Comparison of ENCODE assay signal across 10 mouse cellular contexts in the genomic region with DNA sequence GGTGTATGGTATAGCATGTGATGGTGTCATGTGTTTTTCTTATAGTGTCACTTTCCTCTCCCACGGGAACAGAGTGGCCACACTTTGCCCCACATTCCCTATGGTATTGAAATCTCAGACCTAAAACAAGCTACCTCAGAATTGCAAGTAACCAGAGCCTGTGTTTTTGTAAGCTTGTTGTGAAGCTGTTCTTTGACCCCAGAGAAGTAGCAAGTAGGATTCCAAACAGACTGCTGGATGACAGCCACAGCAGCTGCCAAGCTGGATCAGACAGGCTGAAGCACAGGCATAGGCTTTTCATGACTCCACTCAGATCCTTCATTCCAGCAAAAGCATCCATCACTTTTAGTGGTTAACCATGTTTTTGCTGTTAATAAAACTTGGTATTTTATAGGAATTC. TPM values are rescaled to one million over a fixed set of nuclear protein-coding genes. Genes with fewer than 3 reads are reported as not detected.
DNase-seq lines count a peak whose midpoint lies in the region; ATAC-seq and TF ChIP-seq lines count a peak whose summit lies in the region.
"Had no signal": no experiment of that assay in that cellular context is flagged by ENCODE, and none has a peak within 500 bp of the region (broad histone marks: within the 10 kb centered on the region; RNA-seq: fewer than 3 reads in every experiment).

No protein-coding gene starts in this region.

- no peak overlapping the region for H3K9ac ChIP-seq in limb, embryonic 12.5 days (replicated peaks)
- H3K9ac ChIP-seq: liver, embryonic 13.5 days; neural tube, embryonic 13.5 days had no signal

- no peaks in the 10 kb centered on the region for H3K27me3 ChIP-seq in limb, embryonic 12.5 days
- no peaks in the 10 kb centered on the region for H3K27me3 ChIP-seq in limb, embryonic 10.5 days (ENCODE audit: low read depth, poor library complexity, severe bottlenecking)
- no peaks in the 10 kb centered on the region for H3K27me3 ChIP-seq in myocyte (ENCODE audit: control insufficient read depth, insufficient read depth, insufficient read length)
- H3K27me3 ChIP-seq in thymus, adult 2 months (ENCODE audit: control insufficient read depth, insufficient read depth, low read length): no peaks in the 10 kb centered on the region
- H3K27me3 ChIP-seq: liver, embryonic 13.5 days; neural tube, embryonic 13.5 days had no signal

- no peak for ATAC-seq in limb, embryonic 12.5 days (ENCODE audit: insufficient number of reproducible peaks, insufficient read depth, low FRiP score, low TSS enrichment, low read depth)

- H3K4me2 ChIP-seq in limb, embryonic 12.5 days: no peak overlapping the region
- H3K4me2 ChIP-seq in myocyte (ENCODE audit: low read depth): peak overlapping the region; percentile 69
- H3K4me2 ChIP-seq: liver, embryonic 13.5 days; neural tube, embryonic 13.5 days had no signal

- 71% methylated on average over 1 of the region's 1 CpGs for WGBS in limb, embryonic 12.5 days
- WGBS in limb, embryonic 10.5 days: 81% methylated on average over 1 of the region's 1 CpGs
- WGBS in thymus, adult 2 months: 87% methylated on average over 1 of the region's 1 CpGs

- H3K4me3 ChIP-seq in limb, embryonic 12.5 days (replicated peaks): no peak overlapping the region
- H3K4me3 ChIP-seq in limb, embryonic 10.5 days: no peak overlapping the region
- H3K4me3 ChIP-seq in myocyte: no peak overlapping the region
- H3K4me3 ChIP-seq in thymus, adult 2 months (ENCODE audit: control insufficient read depth, insufficient read depth, low read length): no peak overlapping the region
- H3K4me3 ChIP-seq: liver, embryonic 13.5 days; neural tube, embryonic 13.5 days had no signal

- peaks cover 8% of the 10 kb centered on the region; the same call in 1 of the 2 replicates for H3K4me1 ChIP-seq in limb, embryonic 12.5 days (replicated peaks)
- no peaks in the 10 kb centered on the region for H3K4me1 ChIP-seq in limb, embryonic 10.5 days
- H3K4me1 ChIP-seq in thymus, adult 2 months (replicated peaks; ENCODE audit: control insufficient read depth, insufficient read depth, low read length): peaks cover 14% of the 10 kb centered on the region

- no peak for DNase-seq in limb, embryonic 10.5 days (ENCODE audit: low spot score)
- peak; percentile 58 for DNase-seq in gastrocnemius, postnatal 10 days
- peak; percentile 91 for DNase-seq in kidney, adult 9 months
- no peak for DNase-seq in thymus, adult 2 months
- DNase-seq in cerebellum, adult 11 months: no peak
- DNase-seq in retina, embryonic 14.5 days (ENCODE audit: low spot score): no peak
- DNase-seq: liver, embryonic 13.5 days had no signal

- no peaks in the 10 kb centered on the region for H3K9me3 ChIP-seq in limb, embryonic 12.5 days
- no peaks in the 10 kb centered on the region for H3K9me3 ChIP-seq in limb, embryonic 10.5 days (replicated peaks)
- H3K9me3 ChIP-seq: liver, embryonic 13.5 days; neural tube, embryonic 13.5 days had no signal

- H3K36me3 ChIP-seq in limb, embryonic 12.5 days: peaks cover 39% of the 10 kb centered on the region
- peaks cover 26% of the 10 kb centered on the region for H3K36me3 ChIP-seq in limb, embryonic 10.5 days
- H3K36me3 ChIP-seq in myocyte (ENCODE audit: control insufficient read depth, insufficient read depth): no peaks in the 10 kb centered on the region
- H3K36me3 ChIP-seq in thymus, adult 2 months (ENCODE audit: control insufficient read depth, insufficient read depth, low read length): peaks cover 9% of the 10 kb centered on the region

- TF ChIP-seq POLR2A in myocyte (IDR thresholded peaks at IDR 0.05; ENCODE audit: insufficient read length, low read depth): no peak
- no peak for TF ChIP-seq POLR2A in thymus, adult 2 months (IDR thresholded peaks at IDR 0.05; ENCODE audit: control insufficient read depth, extremely low read depth, insufficient read depth, low read length, poor library complexity)

- H3K27ac ChIP-seq in limb, embryonic 12.5 days: peak overlapping the region; percentile 54
- H3K27ac ChIP-seq in limb, embryonic 10.5 days: no peak overlapping the region
- H3K27ac ChIP-seq in thymus, adult 2 months (ENCODE audit: control insufficient read depth, insufficient read depth, low read length): no peak overlapping the region
- H3K27ac ChIP-seq: liver, embryonic 13.5 days; neural tube, embryonic 13.5 days had no signal

- H3ac ChIP-seq in myocyte (ENCODE audit: control insufficient read depth, insufficient read length): no peak overlapping the region

- TF ChIP-seq CTCF in thymus, adult 2 months (IDR thresholded peaks at IDR 0.05; ENCODE audit: borderline replicate concordance, control insufficient read depth, extremely low read depth, insufficient read depth, low read length, poor library complexity): no peak

- no peaks in the 10 kb centered on the region for H3K79me2 ChIP-seq in myocyte (ENCODE audit: control insufficient read depth, insufficient read depth)

TF ChIP-seq in myocyte, 11 proteins besides CTCF, POLR2A, EP300 and RAD21:
- TF ChIP-seq MYOD1 (IDR thresholded peaks at IDR 0.05; ENCODE audit: control insufficient read depth in 1 of 3, insufficient read length in 2 of 3, low read depth in 2 of 3) (peak; percentile 93 to 96 (median 93)), TCF12 (IDR thresholded peaks at IDR 0.05; ENCODE audit: insufficient read depth, poor library complexity, severe bottlenecking) (peak; percentile 16), TCF3 (IDR thresholded peaks at IDR 0.05; ENCODE audit: insufficient read length, low read depth) (peak; percentile 24), POLR2AphosphoS2 (IDR thresholded peaks at IDR 0.05; ENCODE audit: insufficient read length, low read depth) (peak; percentile 63), MYOG (IDR thresholded peaks at IDR 0.05; ENCODE audit: control insufficient read depth in 1 of 3, insufficient read depth in 1 of 3, insufficient read length in 2 of 3, low read depth in 2 of 3) (peak in 2 of 3 experiments; percentile 24 to 73), REST (IDR thresholded peaks at IDR 0.05; ENCODE audit: insufficient read depth, insufficient read length) (no peak), SRF (IDR thresholded peaks at IDR 0.05; ENCODE audit: control insufficient read depth, insufficient read length, low read depth) (no peak)

RNA-seq across cellular contexts. Expression of a gene that starts 53.0 kb away (rescaled TPM):
- 0.53 and 1.2 TPM in 2 replicates for polyA plus RNA-seq in limb, embryonic 12.5 days (2016; fragmentation: Nextera tagmentation; extraction: Ambion mirVana)
- polyA plus RNA-seq in limb, embryonic 10.5 days (2016; fragmentation: Nextera tagmentation; extraction: Ambion mirVana): 1.4 and 1.5 TPM in 2 replicates
- total RNA-seq in gastrocnemius, postnatal 10 days (2021): 1 to 10 TPM; 1.2 to 1.7 TPM
- polyA plus RNA-seq in myocyte (2012; fragmentation: generic; extraction: Trizol): 0.19 TPM
- polyA plus RNA-seq in thymus, adult 2 months (2012; rRNA removed): 388 and 467 TPM in 2 replicates

RNA-seq across cellular contexts. Expression of a gene that starts 53.2 kb away (rescaled TPM):
- 20.3 and 22.4 TPM in 2 replicates for polyA plus RNA-seq in limb, embryonic 12.5 days (2016; fragmentation: Nextera tagmentation; extraction: Ambion mirVana)
- 25.1 and 28.2 TPM in 2 replicates for polyA plus RNA-seq in limb, embryonic 10.5 days (2016; fragmentation: Nextera tagmentation; extraction: Ambion mirVana)
- total RNA-seq in gastrocnemius, postnatal 10 days (2021): 10 to 100 TPM; 17.2 to 20.9 TPM
- 51.9 TPM for polyA plus RNA-seq in myocyte (2012; fragmentation: generic; extraction: Trizol)
- 201 and 217 TPM in 2 replicates for polyA plus RNA-seq in thymus, adult 2 months (2012; rRNA removed)

Comparison
In these comparisons a context has a peak if more than half of its experiments do, and no peak if none do; other contexts are left out.
1. DNase-seq: peak in gastrocnemius, postnatal 10 days (single experiment) and kidney, adult 9 months (single experiment); none in limb, embryonic 10.5 days (single experiment), thymus, adult 2 months (single experiment), cerebellum, adult 11 months (single experiment) and retina, embryonic 14.5 days (single experiment).
2. RNA of a gene that starts 53.0 kb away (polyA plus RNA-seq): 388 to 467 TPM in thymus, adult 2 months; 1.4 to 1.5 TPM in limb, embryonic 10.5 days, 0.53 to 1.2 TPM in limb, embryonic 12.5 days and 0.19 TPM in myocyte (single experiment); every median in the first group is over 100 times any median in the second.